Comparison of ENCODE assay signal across 23 mouse cellular contexts in the genomic region with DNA sequence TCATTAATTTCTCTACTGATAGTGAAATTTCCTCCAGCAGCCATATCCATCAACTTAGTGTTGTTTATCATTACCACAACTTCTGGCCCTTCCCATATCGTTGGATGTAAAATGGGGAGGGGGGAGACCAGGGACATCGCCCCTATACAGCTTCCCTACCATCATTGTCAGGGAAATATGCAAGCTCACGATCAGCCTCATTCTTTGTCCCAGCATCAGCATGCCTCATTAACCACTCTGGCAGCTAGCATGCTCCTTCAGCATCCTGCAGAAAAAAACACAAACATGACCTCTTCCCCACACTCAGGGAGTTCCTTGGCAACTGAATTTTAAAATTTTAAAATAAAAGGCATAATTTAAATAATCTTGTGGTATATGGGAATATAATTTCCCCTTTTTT.
"Had no signal": no experiment of that assay in that cellular context is flagged by ENCODE, and none has a peak within 500 bp of the region (broad histone marks: within the 10 kb centered on the region; RNA-seq: fewer than 3 reads in every experiment).

No protein-coding gene starts in this region.

- H3K27ac ChIP-seq: kidney, postnatal 0 days; layer of hippocampus, adult 2 months; limb, embryonic 10.5 days; limb, embryonic 13.5 days; liver, embryonic 12.5 days; liver, embryonic 15.5 days; lung, embryonic 15.5 days; midbrain, embryonic 12.5 days; neural tube, embryonic 13.5 days; stomach, postnatal 0 days had no signal

- ATAC-seq: liver, embryonic 12.5 days; midbrain, embryonic 16.5 days had no signal

- H3K9ac ChIP-seq: limb, embryonic 13.5 days; liver, embryonic 12.5 days; liver, embryonic 15.5 days; lung, embryonic 15.5 days; midbrain, embryonic 12.5 days; neural tube, embryonic 13.5 days had no signal

- DNase-seq: kidney, postnatal 25 days; layer of hippocampus, adult 9-11 months; liver; lung, adult 18-20 months; lung, postnatal 10 days; lung, postnatal 36 days; right cerebral cortex, adult 18-20 months; right cerebral cortex, postnatal 14 days; right cerebral cortex, postnatal 4 days; thymus, postnatal 25 days had no signal

- H3K27me3 ChIP-seq: limb, embryonic 13.5 days; liver, embryonic 12.5 days; liver, embryonic 15.5 days; lung, embryonic 15.5 days; midbrain, embryonic 12.5 days; neural tube, embryonic 13.5 days had no signal

- H3K4me3 ChIP-seq: layer of hippocampus, adult 2 months; limb, embryonic 10.5 days; limb, embryonic 13.5 days; liver, embryonic 12.5 days; liver, embryonic 15.5 days; lung, embryonic 15.5 days; megakaryocyte, embryonic 14.5 days; midbrain, embryonic 12.5 days; myocyte; neural tube, embryonic 13.5 days had no signal

- H3K4me1 ChIP-seq: limb, embryonic 10.5 days; limb, embryonic 13.5 days; liver, embryonic 12.5 days; liver, embryonic 15.5 days; megakaryocyte, embryonic 14.5 days; midbrain, embryonic 12.5 days had no signal

- H3K9me3 ChIP-seq: limb, embryonic 10.5 days; limb, embryonic 13.5 days; liver, embryonic 12.5 days; liver, embryonic 15.5 days; lung, embryonic 15.5 days; midbrain, embryonic 12.5 days; neural tube, embryonic 13.5 days had no signal

- H3K4me2 ChIP-seq: limb, embryonic 13.5 days; liver, embryonic 12.5 days; liver, embryonic 15.5 days; lung, embryonic 15.5 days; midbrain, embryonic 12.5 days; neural tube, embryonic 13.5 days had no signal

- H3K36me3 ChIP-seq: limb, embryonic 10.5 days; limb, embryonic 13.5 days; liver, embryonic 12.5 days; liver, embryonic 15.5 days; lung, embryonic 15.5 days; midbrain, embryonic 12.5 days; neural tube, embryonic 13.5 days had no signal
